Mouse (Mus musculus): ENCODE measurements around the gene Cdca7l.

Gene Cdca7l

GRCm38 (mm10) chr12:117808355-117809326, 4.6 kb downstream of the Cdca7l start:
- intact Hi-C loops (cut with DNase I) = no loop called here

GRCm38 (mm10) chr12:117809327-117810017, 5.4 kb downstream of the Cdca7l start:
- intact Hi-C loops (cut with DNase I) = no loop called here

GRCm38 (mm10) chr12:117810074-117810473, 6.0 kb downstream of the Cdca7l start:
- intact Hi-C loops (cut with DNase I) = no loop called here

DNA sequence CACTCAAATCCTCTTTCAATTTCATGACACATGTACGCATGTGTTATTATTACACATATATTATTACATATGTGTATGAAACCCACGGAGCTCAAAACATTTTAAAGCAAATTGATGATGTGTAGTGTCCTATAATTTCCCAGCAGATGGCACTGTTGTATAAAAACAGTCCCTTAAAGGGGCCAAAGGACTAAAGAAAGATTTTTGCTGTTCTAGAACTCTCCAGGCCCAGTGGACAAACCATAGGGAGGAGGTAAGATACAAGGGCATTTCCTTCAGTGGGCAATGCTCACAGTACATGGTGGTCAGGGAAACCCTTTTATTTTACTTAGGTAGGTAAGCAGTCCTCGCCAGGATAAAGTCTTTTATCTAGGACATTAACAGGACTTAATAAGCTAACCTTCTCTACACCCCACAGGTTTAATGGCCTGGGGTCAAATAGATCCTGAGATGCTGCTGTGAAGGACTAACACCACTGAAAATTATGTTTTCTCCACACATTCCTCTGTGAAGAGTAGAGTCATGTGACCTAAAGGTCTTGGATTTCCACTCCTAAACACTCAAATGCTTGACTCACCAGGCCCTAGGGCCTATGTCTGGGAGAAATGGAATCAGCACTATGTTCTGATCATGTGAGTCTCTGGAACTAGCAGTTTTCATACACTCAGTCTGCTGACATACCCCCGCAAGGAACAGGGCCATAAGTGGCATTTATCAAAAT, 16.2 kb downstream of the Cdca7l start:
- intact Hi-C loops (cut with DNase I) = loop anchor here (2.0 kb wide), 2 partner anchors 33 to 1035 kb away; no protein-coding TSS in a partner anchor

DNA sequence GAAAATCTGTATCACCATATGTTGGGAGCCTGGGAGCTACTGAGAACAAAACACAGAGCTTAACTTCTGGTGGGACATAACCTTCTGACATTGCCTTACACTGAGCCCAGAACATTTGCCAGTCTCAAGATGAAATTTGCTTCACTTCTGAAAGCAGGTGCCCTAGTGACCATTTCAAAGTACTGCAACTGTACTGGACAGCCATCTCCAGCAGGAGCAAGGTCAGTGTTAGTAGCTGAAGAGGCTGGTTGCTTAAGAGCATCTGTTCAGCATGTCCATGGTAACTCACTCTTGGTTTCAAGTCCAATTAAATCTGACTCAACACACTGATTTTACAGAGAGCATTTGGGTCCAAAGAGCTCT, 16.8 kb downstream of the Cdca7l start:
- intact Hi-C loops (cut with DNase I) = loop anchor here (2.0 kb wide), 2 partner anchors 32 to 1034 kb away; no protein-coding TSS in a partner anchor

DNA sequence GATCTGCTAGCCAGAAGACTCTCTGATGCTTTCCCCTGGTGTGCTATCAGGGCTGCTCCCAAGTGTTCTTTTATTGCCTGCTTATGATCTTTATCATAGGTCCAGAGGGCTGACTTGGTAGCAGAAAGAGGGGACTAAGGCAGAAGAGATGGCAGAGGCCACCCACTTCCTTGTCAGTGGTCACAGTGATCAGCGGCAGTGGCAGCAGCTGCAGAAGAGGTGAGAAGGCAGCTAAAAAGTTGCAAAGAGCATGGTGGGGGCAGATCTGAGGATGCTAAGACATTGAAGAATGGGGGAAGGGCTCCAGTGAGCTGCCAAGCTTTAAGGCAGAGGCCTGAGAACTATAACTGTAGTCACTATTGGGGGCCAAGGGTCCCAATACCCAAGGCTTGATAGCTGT, 17.3 kb downstream of the Cdca7l start:
- intact Hi-C loops (cut with DNase I) = loop anchor here (2.0 kb wide), 2 partner anchors 31 to 1033 kb away; no protein-coding TSS in a partner anchor

GRCm38 (mm10) chr12:117828350-117828749, 24.3 kb downstream of the Cdca7l start:
- intact Hi-C loops (cut with DNase I) = no loop called here

GRCm38 (mm10) chr12:117831351-117831961, 27.4 kb downstream of the Cdca7l start:
- intact Hi-C loops (cut with DNase I) = no loop called here

- intact Hi-C loops (cut with DNase I) = no loop called here
These were observed 28.1 kb downstream of the Cdca7l start for GRCm38 (mm10) chr12:117832190-117832589.

DNA sequence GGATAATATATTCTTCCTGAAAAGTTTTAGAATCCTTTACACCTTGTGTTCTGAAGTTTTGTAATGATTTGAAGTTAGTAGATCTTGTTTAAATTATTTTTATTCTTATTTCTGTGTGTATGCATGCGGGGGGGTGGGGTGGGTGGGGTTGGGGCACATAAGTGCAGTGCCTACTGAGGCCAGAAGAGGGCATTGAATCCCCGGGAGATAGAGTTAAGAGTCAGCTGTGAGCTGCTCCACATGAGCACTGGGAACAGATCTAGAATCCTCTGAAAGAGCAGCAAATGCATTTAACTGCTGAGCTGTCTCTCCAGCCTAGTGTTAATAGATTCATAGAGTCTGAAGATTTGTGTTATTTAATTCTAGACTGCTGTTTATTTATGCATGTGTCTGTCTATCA, 30.6 kb downstream of the Cdca7l start:
- intact Hi-C loops (cut with DNase I) = no loop called here

GRCm38 (mm10) chr12:117835371-117835770, 31.3 kb downstream of the Cdca7l start:
- intact Hi-C loops (cut with DNase I) = no loop called here

- intact Hi-C loops (cut with DNase I) = no loop called here
These were observed 33.3 kb downstream of the Cdca7l start for GRCm38 (mm10) chr12:117837376-117837775.

GRCm38 (mm10) chr12:117840705-117841104, 36.6 kb downstream of the Cdca7l start:
- intact Hi-C loops (cut with DNase I) = no loop called here

DNA sequence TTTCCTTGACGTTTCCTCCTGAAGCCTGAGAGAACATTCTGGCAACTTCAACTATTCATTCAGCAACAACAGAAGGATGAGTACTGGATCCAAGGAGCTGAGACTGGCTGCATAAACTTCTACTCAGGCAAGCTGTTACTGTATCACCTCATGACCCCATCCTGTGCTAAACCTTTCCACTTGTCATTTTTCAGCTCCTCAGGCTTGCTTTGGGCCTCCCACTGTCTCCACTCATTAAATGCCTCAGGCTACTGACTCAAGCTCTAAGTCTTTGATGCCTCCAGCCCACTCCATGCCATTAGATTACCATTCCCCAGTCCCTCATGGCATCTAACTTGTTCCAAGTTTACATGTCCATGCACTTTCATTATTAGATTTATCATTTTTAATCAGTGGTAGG, 38.6 kb downstream of the Cdca7l start:
- intact Hi-C loops (cut with DNase I) = no loop called here

DNA sequence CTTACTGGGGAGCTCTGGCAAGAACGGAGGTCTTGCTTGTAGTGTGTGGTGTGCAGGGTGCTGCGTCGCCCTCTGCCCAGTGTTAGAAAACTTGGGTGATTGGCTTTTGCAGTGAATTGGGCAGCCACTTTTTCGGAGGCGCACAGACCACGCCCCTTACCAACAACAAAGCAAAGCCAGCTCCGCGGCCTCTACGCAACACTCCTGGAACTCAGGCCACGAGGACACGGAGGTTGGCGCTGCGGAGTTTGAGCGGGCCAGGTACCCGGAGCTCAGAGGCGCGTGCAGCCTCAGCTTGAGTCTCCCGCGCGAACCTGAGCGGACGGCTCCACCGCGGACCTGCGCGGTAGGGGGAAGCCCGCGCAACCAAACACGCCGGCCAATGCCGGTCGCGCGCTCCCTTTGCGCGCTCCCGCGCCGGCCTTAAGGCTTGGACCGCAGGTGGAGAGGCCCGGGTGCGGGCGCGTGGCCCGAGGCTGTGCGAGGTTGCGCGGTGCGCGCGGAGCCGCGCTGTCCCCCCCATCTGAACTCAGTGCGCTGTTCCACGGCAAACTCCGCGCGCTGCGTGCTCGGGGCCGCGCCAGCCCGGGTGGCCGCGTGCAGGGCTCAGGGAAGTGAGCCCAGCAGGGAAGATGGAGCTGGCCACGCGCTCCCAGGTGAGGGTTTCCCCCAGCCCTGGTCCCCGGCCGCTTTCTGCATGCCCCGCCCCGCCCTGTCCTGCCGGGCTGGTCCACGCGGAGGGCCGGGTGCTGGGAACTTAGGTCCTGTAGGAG, 39.4 kb downstream of the Cdca7l start:
- intact Hi-C loops (cut with DNase I) = no loop called here

GRCm38 (mm10) chr12:117844075-117844408, 40.0 kb downstream of the Cdca7l start:
- intact Hi-C loops (cut with DNase I) = no loop called here

- intact Hi-C loops (cut with DNase I) = no loop called here
These were observed 40.8 kb downstream of the Cdca7l start for GRCm38 (mm10) chr12:117844917-117845316.

GRCm38 (mm10) chr12:117848621-117849020, 44.5 kb downstream of the Cdca7l start:
- intact Hi-C loops (cut with DNase I) = no loop called here

DNA sequence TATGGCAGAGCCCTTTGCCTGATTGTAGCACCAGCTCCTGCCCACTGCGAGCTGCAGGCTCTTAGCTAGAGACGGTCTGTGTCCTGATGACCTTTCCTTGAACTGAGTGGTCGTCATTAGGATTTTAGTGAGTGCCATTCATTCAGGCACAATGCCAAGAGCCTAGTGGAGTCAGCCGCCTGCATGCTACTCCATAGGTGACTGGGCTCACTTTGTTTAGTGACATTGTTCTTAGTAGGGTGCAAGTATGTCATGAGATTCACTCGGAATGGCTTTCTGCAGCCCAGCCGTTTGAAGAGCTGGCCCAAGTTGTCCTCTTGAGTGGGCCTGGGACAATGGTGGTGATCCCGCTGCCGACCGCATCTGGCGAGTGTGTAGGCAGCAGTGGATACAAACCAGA, 46.4 kb downstream of the Cdca7l start:
- intact Hi-C loops (cut with DNase I) = no loop called here

DNA sequence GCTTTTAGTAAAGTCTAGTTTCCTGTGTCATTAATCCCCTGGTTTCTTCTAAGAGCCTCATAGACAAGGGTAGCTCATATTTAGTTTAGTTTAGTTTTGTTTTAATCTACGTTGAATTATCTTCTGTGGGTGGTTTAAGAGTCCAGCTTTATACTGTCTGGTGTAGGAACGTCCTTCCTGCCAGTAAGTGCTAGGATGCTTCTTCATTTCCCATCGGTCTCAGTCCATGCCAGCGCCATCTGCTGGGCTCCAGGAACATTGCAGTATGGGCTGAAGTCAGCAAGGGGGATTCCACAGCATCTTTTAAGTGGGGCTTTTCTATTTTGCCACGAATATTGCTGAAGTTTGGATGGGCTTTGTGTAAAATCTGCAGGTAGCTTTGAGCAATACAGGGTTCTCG, 49.2 kb downstream of the Cdca7l start:
- intact Hi-C loops (cut with DNase I) = loop anchor here (2.0 kb wide), 1 partner anchor 33 kb away; no protein-coding TSS in a partner anchor
